Mouse (Mus musculus): ENCODE results near the gene Prrt3.

Gene Prrt3

DNA sequence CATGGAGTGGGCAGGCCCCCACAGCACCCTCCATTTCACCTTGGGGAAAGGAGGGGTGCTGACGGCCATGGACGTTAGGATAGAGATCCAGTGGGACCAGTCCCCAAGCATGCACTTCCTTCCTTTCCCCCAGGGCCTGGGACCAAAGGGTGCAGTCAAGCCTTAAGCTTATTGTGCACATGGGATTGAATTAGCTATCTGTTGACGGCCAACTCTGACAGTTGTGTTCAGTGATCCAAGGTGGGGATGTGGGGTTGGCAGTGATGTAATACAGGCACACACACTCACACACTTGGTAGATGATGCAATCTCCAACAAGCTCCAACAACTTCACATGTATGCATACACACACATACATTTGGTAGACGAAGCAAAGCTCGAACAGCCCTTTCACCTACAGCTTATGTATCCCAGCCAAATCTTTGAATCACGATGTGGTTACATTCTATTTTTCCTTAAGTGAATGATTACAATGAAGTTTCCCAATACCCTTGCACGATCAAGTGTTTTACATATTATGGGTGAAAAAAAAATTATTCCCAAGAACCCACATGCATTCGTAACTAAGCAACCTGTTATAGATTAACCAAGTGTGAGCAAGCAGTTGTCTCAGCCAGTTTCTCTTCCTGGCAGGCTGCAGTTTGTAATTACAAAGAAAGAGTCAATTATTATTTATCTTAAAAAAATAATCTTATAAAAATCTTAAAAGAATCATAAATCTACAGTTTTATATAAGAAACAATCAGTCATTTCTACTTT, 57.3 kb downstream of the Prrt3 start:
- no peak for DNase-seq (ENCODE audit: low spot score)

Measured in layer of hippocampus, adult 11-12 months (tissue).